Mouse (Mus musculus): ENCODE results near the gene Rims4.

DNA sequence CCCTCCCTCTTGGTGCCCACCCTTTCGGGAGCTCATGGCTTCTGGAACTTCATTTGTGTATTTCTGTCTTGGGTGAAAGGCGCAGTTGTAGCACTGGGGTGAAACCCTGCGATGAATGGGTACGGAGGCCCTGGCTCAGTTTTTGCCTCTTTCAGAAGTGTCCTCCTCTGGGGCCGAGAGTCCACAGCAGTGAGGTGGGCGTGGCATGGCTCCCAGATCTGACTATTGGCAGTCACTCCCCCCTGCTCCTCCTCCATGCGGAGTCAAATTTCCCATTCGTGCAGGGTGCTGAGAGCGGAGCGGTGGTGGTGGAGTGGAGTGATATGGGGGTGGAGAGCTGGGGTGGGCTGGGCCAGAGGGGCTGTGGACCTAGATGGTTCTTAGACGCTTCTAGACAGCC, 94.7 kb downstream of the Rims4 start:
- TF ChIP-seq CTCF (IDR thresholded peaks at IDR 0.05; ENCODE audit: low read depth) (no peak), EP300 (optimal IDR thresholded peaks at IDR 0.05) (no peak)
